Mouse (Mus musculus) intestine, postnatal 0 days (tissue): ENCODE results near the gene Cabin1. TPM values are rescaled to one million over a fixed set of nuclear protein-coding genes. Genes with fewer than 3 reads are reported as not detected.

ENCODE experiments used
- ATAC-seq: fragments of 200-750 bp; cut with Nextera tagmentation; 2 replicates; pipeline ENCODE4 v1.8.0; 2017; ENCODE audit warnings: mild to moderate bottlenecking, moderate TSS enrichment, moderate library complexity
- H3K27ac ChIP-seq: fragments of 300-500 bp; sonication (generic); 2 replicates; pipeline ENCODE4 v1.5.1; 2014; ENCODE audit warnings: mild to moderate bottlenecking, low read depth, low read length, moderate library complexity
- H3K27me3 ChIP-seq: fragments of 300-500 bp; sonication (generic); replicated peaks from 2 replicates; pipeline ENCODE4 v1.6.1; 2014; ENCODE audit warnings: low read length, mixed read lengths; ENCODE audit not compliant: control insufficient read depth, insufficient read depth
- H3K36me3 ChIP-seq: fragments of 300-500 bp; sonication (generic); 2 replicates; pipeline ENCODE4 v1.6.1; 2014; ENCODE audit warnings: mild to moderate bottlenecking, moderate library complexity; ENCODE audit not compliant: control insufficient read depth, insufficient read depth
- H3K4me1 ChIP-seq: fragments of 300-500 bp; sonication (generic); replicated peaks from 2 replicates; pipeline ENCODE4 v1.6.1; 2014; ENCODE audit warnings: antibody characterized with exemption, low read length, mixed read lengths; ENCODE audit not compliant: control insufficient read depth, insufficient read depth
- H3K4me2 ChIP-seq: fragments of 300-500 bp; sonication (generic); replicated peaks from 2 replicates; pipeline ENCODE4 v1.6.1; 2014; ENCODE audit warnings: low read depth, mild to moderate bottlenecking, moderate library complexity
- H3K4me3 ChIP-seq: fragments of 300-500 bp; sonication (generic); 2 replicates; pipeline ENCODE4 v1.5.1; 2014; ENCODE audit warnings: low read depth, low read length
- H3K9ac ChIP-seq: fragments of 300-500 bp; sonication (generic); 2 replicates; pipeline ENCODE4 v1.6.1; 2014; ENCODE audit warnings: mild to moderate bottlenecking, low read depth, low read length
- H3K9me3 ChIP-seq: fragments of 300-500 bp; sonication (generic); 2 replicates; pipeline ENCODE4 v1.6.1; 2016; ENCODE audit warnings: mixed run types; ENCODE audit not compliant: control insufficient read depth
- CTCF ChIP-seq: sonication (generic); IDR thresholded peaks from 2 replicates; pipeline ENCODE4 v1.5.1; 2016; ENCODE audit warnings: low read depth, mild to moderate bottlenecking, control low read depth, antibody characterized with exemption, moderate library complexity
- WGBS: fragments of 180-500 bp; shearing (Covaris S2); extraction: QIAGEN DNeasy Blood & Tissue Kit; methylation state at CpG from one replicate; pipeline ENCODE4 v1.1.7; 2014; 5-methylcytosine and 5-hydroxymethylcytosine counted together
- polyA plus RNA-seq: library from polyadenylated mRNA; unstranded; fragments of >200 nt; fragmentation: Nextera tagmentation; extraction: Ambion mirVana; gene quantifications from 2 replicates; pipeline ENCODE4 v1.2.1, GENCODE M21; 2015

The Cabin1 gene
- polyA plus RNA-seq, 1 experiment from 2014 or later = 14.1 TPM

DNA sequence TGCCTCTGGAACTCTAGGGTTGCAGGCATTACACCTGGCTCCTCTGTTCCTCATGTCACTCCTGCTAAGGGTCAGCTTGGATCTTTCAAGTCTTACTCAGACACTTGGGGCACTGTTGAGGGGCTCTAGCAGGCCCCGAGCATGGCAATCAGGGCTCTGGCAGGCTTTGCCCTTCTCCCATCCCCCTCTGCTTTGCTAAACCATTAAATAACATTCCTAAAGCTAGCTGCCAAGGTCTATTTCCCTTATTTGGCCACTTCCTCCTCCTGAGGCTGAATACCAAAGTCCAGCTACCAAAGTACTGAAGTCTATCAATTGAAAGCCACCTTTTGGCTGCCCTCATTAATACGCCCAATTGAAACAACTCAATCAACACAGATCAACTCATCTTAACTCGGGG lies 30.7 kb upstream of the Cabin1 start:
- 0 out of 2 replicates have a peak overlapping the region, but pooled peaks have one; percentile 0 for H3K4me2 ChIP-seq
- H3K9ac ChIP-seq = no peak overlapping the region
- H3K4me1 ChIP-seq = peaks cover 5% of the 10 kb centered on the region; the same call in 1 of the 2 replicates
- H3K27ac ChIP-seq = no peak overlapping the region
- no peaks in the 10 kb centered on the region for H3K36me3 ChIP-seq
- H3K27me3 ChIP-seq = no peaks in the 10 kb centered on the region
- no peaks in the 10 kb centered on the region for H3K9me3 ChIP-seq
- TF ChIP-seq CTCF = peak; percentile 27
- WGBS = 14% methylated on average over 3 of the region's 3 CpGs
- peak; percentile 62 for ATAC-seq
- no peak overlapping the region for H3K4me3 ChIP-seq

DNA sequence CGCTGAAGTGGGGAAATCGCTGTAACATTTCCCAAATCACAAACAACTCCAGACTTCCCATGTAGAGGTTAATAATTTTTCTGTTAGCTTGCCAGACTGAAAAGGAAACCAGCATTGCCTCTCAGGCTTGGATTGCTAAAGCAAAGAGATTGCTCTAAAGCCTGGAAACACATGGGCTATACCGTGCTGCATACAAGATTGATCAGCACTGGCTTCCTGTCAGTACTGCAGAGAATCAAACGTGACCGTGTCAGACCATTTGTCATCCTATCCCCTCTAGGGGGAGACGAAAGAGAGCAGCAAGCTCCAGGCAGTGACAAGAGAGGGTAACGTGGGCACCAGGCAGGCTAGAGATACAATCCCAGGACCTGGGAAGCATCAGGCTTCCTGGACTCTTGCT lies 26.6 kb upstream of the Cabin1 start:
- H3K27me3 ChIP-seq = no peaks in the 10 kb centered on the region
- peaks cover 3% of the 10 kb centered on the region; the same call in 1 of the 2 replicates for H3K4me1 ChIP-seq
- no peak overlapping the region for H3K4me3 ChIP-seq
- ATAC-seq = no peak
- no peaks in the 10 kb centered on the region for H3K9me3 ChIP-seq
- 21% methylated on average over 7 of the region's 7 CpGs for WGBS
- no peak overlapping the region for H3K27ac ChIP-seq
- peak; percentile 37; the same call in 1 of the 2 replicates for TF ChIP-seq CTCF
- no peak overlapping the region for H3K9ac ChIP-seq
- H3K36me3 ChIP-seq = no peaks in the 10 kb centered on the region
- H3K4me2 ChIP-seq = no peak overlapping the region

GRCm38 (mm10) chr10:75789841-75790240 lies 25.7 kb upstream of the Cabin1 start:
- Histone ChIP-seq H3K4me3 (no peak overlapping the region), H3K9me3 (no peaks in the 10 kb centered on the region), H3K4me1 (peaks cover 3% of the 10 kb centered on the region; the same call in 1 of the 2 replicates), H3K4me2 (no peak overlapping the region), H3K27ac (peak overlapping the region; percentile 9; the same call in 1 of the 2 replicates), H3K27me3 (no peaks in the 10 kb centered on the region), H3K36me3 (no peaks in the 10 kb centered on the region), H3K9ac (no peak overlapping the region)
- no peak for TF ChIP-seq CTCF
- 44% methylated on average over 5 of the region's 5 CpGs for WGBS
- peak; percentile 91 for ATAC-seq

GRCm38 (mm10) chr10:75789081-75789735 lies 25.1 kb upstream of the Cabin1 start:
- no peaks in the 10 kb centered on the region for H3K9me3 ChIP-seq
- H3K4me1 ChIP-seq = no peaks in the 10 kb centered on the region
- no peaks in the 10 kb centered on the region for H3K27me3 ChIP-seq
- 81% methylated on average over 6 of the region's 6 CpGs for WGBS
- H3K4me3 ChIP-seq = no peak overlapping the region
- H3K36me3 ChIP-seq = no peaks in the 10 kb centered on the region
- no peak for TF ChIP-seq CTCF
- no peak overlapping the region for H3K9ac ChIP-seq
- 0 out of 2 replicates have a peak overlapping the region, but pooled peaks have one; percentile 9 for H3K27ac ChIP-seq
- no peak for ATAC-seq
- no peak overlapping the region for H3K4me2 ChIP-seq

DNA sequence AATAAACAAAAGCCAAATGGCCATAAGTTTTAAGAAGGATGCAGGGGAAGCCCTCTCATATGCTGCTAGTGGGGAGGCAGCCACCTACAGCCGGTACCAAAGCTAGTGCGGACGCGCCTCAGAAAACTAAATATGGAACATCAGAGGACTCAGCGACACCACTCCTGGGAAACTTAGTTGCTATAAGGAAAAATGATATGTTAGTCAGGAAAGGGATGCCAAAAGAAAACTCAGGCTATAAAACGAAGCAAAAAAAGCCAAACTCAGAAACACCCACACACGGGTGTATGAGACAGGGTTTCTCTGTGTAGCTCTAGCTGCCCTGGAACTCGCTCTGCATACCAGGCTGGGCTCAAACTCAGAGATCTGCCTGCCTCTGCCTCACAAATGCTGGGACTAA lies 24.1 kb upstream of the Cabin1 start:
- H3K4me2 ChIP-seq = no peak overlapping the region
- H3K27me3 ChIP-seq = no peaks in the 10 kb centered on the region
- no peak for ATAC-seq
- no peak overlapping the region for H3K4me3 ChIP-seq
- no peak for TF ChIP-seq CTCF
- no peaks in the 10 kb centered on the region for H3K9me3 ChIP-seq
- no peak overlapping the region for H3K27ac ChIP-seq
- no peaks in the 10 kb centered on the region for H3K4me1 ChIP-seq
- H3K36me3 ChIP-seq = no peaks in the 10 kb centered on the region
- no peak overlapping the region for H3K9ac ChIP-seq
- 92% methylated on average over 8 of the region's 8 CpGs for WGBS

DNA sequence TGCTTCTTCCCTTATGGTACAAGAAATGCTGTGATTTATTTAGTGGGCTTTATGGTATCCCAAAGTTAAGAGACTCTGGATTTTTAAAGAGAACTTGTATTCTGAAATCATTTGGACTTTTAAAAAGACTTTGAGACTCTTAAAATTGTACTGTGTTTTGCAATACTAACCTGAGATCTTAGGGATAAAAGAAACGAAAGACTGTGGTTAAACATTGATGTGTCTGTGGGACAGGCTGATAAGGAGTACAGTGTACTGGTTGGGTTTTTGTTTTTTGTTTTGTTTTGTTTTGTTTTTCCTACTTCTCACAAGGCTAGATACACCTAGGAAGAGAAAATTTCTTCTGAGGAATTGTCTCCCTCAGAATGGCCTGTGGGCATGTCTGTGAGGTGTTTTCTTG lies 21.3 kb upstream of the Cabin1 start:
- no peak for TF ChIP-seq CTCF
- Histone ChIP-seq H3K4me2 (no peak overlapping the region), H3K27me3 (no peaks in the 10 kb centered on the region), H3K36me3 (no peaks in the 10 kb centered on the region), H3K27ac (no peak overlapping the region), H3K4me3 (no peak overlapping the region), H3K9me3 (no peaks in the 10 kb centered on the region), H3K4me1 (0 out of 2 replicates have a peak, but pooled peaks cover 2% of the 10 kb centered on the region), H3K9ac (no peak overlapping the region)
- WGBS = 21% methylated on average over 1 of the region's 1 CpGs
- ATAC-seq = no peak
